Mouse (Mus musculus) macrophage (primary cell): ENCODE results near the gene Stkld1. TPM values are rescaled to one million over a fixed set of nuclear protein-coding genes. Genes with fewer than 3 reads are reported as not detected.

ENCODE experiments used
- H3K27ac ChIP-seq: fragments of 350-480 bp; formaldehyde crosslinking; 2 replicates; pipeline ENCODE4 v1.9.0; 2021
- H3K36me3 ChIP-seq: fragments of 350-480 bp; formaldehyde crosslinking; 2 replicates; pipeline ENCODE4 v1.9.0; 2021; ENCODE audit errors: inconsistent target
- H3K4me3 ChIP-seq: fragments of 350-480 bp; formaldehyde crosslinking; 2 replicates; pipeline ENCODE4 v1.9.0; 2021; ENCODE audit errors: inconsistent target
- H3K79me2 ChIP-seq: fragments of 350-480 bp; formaldehyde crosslinking; 2 replicates; pipeline ENCODE4 v1.9.0; 2021; ENCODE audit errors: inconsistent target
- WGBS: methylation state at CpG from one replicate; pipeline ENCODE4 v1.1.7; 2026; ENCODE audit warnings: inconsistent platforms; ENCODE audit not compliant: missing documents; 5-methylcytosine and 5-hydroxymethylcytosine counted together
- polyA plus RNA-seq: library from polyadenylated mRNA; stranded (reverse); fragments of 250-400 nt; gene quantifications from 3 replicates; pipeline ENCODE4 v1.2.4, GENCODE M21; 2018; ENCODE audit warnings: inconsistent platforms

Gene Stkld1
- polyA plus RNA-seq, 1 experiment from 2014 or later, result 0.44 TPM

DNA sequence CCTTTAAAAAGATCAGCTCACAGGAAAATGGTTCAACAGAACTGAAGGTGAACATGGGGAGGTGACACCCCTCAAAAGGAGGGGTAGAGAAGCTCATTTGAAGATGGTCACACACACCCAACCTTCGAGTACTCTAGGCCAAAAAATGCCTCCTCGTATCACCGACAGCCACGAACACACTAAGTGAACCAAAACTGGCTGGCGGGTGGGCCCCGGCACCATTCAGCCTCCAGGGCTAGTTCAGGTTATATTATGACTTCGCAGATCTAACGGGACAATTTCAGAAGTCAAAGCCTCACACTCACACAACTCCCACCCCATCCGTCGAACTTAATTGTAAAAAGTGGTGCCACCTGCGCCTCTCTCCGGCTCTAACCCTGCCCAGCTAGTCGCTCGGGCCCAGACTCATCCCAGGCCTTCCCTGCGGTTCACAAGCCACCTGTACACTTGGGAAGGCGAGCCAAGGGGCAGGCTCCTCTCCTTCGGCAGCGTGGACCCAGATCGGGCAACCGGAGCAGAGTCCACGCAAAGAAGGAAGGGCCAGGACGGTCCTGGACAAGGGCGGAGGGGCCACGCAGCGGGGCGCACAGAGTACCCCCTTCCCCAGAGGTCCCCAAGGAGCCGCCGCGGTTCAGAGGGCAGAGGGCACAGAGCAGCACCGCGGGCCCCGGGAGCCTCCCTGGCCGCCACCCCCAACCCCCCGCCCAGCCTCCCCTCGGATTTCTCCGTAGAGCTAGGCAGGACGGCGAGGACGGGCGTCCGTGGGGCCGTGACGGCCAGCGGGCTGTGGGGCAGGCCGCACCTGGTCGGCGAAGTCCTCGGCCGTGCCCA lies 1.2 kb upstream of the Stkld1 start:
- Histone ChIP-seq H3K4me3 (peak overlapping the region; percentile 90), H3K36me3 (0 out of 2 replicates have a peak, but pooled peaks cover 5% of the 10 kb centered on the region), H3K79me2 (peaks cover 52% of the 10 kb centered on the region), H3K27ac (peak overlapping the region; percentile 70)
- WGBS, result 0% methylated on average over 47 of the region's 49 CpGs

DNA sequence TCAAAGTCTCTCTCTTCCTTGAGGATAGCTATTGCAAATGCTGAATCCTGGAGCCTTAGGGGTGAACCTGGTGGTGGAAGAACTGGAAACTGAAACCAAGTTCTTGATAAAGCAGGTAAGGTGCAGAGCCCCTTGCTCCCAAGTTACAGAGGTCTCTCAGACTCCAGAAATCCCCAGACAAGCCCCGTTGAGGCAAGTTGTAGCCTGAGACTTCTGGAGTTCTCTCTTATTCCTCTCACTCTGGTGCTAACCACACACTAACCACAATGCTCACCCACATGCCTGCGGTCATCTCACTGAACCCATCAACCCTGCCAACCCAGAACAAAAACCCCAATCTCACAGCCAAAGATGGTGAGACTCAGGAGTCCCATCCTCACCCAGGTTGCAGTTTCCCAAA lies 1.4 kb downstream of the Stkld1 start:
- Histone ChIP-seq H3K27ac (no peak overlapping the region), H3K4me3 (no peak overlapping the region), H3K79me2 (peaks cover 26% of the 10 kb centered on the region), H3K36me3 (no peaks in the 10 kb centered on the region)
- 18% methylated on average over 2 of the region's 2 CpGs for WGBS

DNA sequence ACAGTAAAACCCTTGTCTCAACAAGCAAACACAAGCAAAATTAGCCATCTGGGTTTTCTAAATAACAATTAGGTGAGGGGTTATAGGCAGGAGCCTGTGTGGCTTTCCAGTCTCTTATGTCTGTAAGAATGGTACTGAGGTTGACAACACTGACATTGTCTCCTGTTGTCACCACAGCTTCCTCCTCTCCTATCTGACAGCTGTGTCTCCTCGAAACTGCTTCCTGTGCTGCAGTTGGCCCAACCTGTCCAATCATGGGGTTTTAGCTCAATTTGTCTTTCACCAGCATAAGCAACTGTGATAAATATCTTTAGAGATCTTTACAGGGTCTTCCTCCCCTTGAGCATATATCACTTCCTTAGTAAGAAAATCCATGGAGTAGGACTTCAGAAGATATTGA lies 2.6 kb downstream of the Stkld1 start:
- H3K36me3 ChIP-seq, result no peaks in the 10 kb centered on the region
- H3K4me3 ChIP-seq, result no peak overlapping the region
- no peak overlapping the region for H3K27ac ChIP-seq
- H3K79me2 ChIP-seq, result peaks cover 15% of the 10 kb centered on the region
- WGBS, result 14% methylated on average over 1 of the region's 1 CpGs

DNA sequence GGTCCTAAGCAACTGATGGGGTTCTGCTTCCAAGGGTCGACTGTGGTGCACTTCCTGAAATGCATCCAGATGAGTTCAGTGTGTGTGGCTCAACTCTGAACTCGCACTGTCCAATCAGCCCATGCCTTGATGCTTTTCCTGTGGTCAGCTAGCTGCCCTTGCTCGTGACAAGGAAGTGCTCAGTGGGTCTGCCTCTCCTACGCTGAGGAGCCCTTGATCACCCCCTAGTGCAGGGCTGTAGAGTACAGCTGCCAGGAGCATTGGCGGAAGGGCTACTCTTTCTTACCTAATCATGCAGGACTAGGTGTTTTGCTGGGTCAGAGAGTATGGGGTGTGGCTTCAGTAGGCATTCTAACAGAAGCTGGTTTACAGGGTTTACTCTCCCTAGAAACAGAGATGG lies 7.7 kb downstream of the Stkld1 start:
- 8% methylated on average over 5 of the region's 5 CpGs for WGBS
- Histone ChIP-seq H3K27ac (peak overlapping the region; percentile 25), H3K79me2 (no peaks in the 10 kb centered on the region), H3K4me3 (no peak overlapping the region), H3K36me3 (no peaks in the 10 kb centered on the region)

DNA sequence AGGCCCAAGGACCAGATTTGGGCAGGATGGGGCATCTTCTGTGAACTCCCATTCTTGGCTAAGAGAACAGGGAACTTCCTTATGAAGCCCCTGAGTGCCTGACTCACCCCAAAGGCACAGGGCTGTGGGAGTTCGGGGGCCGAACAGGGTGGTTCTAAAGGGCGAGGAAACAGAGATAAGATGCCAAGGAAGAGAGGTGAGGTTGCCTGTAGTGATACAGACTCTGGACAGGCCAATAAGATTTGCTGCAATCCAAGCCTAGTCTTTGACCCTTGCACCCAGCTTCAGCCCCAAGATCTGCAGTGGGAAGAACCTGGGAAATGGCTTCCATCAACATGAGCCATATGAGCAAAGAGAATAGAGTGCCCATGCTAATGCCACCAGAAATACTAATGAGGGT lies 9.4 kb downstream of the Stkld1 start:
- WGBS, result 76% methylated on average over 3 of the region's 3 CpGs
- H3K36me3 ChIP-seq, result no peaks in the 10 kb centered on the region

DNA sequence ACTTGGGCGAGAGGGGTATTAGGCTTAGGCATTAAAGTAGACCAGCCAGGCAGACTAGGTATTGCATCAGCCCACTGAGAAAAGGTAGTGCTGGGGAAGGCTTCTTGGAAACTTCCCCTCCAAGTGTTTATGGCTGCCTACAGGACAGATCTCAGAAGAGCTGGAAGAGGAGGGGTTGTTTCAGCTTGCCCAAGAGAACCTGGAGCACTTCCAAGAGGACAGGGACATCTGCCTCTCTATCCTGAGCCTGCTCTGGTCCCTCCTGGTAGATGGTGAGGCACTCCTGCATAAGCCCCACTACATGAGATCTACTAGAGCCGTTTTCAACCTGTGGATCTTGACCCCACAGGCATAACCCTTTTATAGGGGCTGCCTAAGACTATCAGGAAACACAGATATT lies 16.6 kb downstream of the Stkld1 start:
- 100% methylated on average over 2 of the region's 2 CpGs for WGBS
- H3K27ac ChIP-seq, result no peak overlapping the region
- H3K79me2 ChIP-seq, result no peaks in the 10 kb centered on the region
- H3K36me3 ChIP-seq, result peaks cover 40% of the 10 kb centered on the region
- no peak overlapping the region for H3K4me3 ChIP-seq

More for the DNA sequence above, 9.4 kb downstream of the Stkld1 start:
- no peak overlapping the region for H3K4me3 ChIP-seq
- no peak overlapping the region for H3K27ac ChIP-seq
- H3K79me2 ChIP-seq, result no peaks in the 10 kb centered on the region

DNA sequence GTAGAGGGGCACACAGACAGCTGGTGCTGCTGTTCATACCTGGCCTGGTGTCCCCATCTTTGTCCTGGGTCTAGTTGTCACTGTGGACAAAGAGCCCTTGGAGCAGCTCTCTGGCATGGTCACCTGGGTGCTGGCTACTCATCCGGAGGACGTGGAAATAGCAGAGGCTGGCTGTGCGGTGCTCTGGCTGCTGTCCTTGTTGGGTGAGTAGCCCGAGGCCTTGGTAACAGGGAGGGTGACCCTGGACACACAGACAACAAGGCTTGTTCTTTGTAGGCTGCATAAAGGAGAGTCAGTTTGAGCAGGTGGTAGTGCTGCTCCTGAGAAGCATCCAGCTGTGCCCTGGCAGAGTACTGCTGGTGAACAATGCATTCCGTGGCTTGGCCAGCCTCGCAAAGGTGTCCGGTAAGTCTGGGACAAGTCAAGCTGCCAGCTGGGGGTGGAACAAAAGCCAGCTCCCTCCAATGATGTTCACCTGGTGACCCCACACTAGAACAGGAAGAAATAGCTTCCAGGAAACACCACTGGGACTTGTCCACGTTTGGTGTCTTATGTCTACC lies 17.6 kb downstream of the Stkld1 start:
- 94% methylated on average over 8 of the region's 8 CpGs for WGBS
- Histone ChIP-seq H3K79me2 (no peaks in the 10 kb centered on the region), H3K27ac (no peak overlapping the region), H3K4me3 (no peak overlapping the region), H3K36me3 (peaks cover 50% of the 10 kb centered on the region)

DNA sequence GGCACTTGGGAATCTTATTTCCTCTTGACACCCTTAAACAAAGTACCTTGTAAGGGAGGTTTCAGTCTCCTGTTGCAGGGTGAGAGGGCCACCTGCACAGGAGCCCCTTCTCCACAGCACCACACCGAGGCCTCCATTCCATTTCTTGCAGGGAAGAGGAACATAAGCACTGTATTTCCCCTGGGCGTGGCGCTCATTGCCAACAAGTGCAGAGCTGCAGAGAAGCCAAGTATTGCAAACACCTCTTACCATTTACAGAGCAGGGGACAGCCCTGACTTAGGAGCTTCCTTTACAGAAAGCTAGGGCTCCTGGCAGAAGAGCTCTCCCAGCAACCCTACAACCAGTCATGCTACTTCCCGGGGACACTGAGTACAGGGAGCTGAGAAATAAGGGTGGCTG lies 18.3 kb downstream of the Stkld1 start:
- H3K27ac ChIP-seq, result no peak overlapping the region
- H3K36me3 ChIP-seq, result peaks cover 58% of the 10 kb centered on the region
- WGBS, result 91% methylated on average over 4 of the region's 4 CpGs

DNA sequence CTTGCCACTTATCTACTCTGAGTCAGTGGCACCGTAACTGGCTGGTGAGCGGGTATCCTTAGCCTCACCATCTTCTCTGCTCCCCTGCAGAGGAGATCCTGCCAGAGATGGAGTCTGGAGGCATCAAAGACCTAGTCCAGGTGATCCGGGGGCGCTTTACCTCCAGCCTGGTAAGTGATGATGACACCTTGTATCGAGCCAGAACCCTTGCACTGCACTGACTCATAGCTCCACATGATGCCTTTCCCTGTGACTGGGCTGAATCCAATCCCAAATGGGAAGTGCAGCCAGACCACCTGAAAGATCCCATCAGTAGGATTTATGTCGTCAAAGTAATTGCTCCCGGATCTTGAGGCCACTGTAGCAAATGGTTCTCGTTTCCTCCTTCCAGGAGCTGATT lies 19.0 kb downstream of the Stkld1 start:
- WGBS, result 90% methylated on average over 8 of the region's 8 CpGs
- Histone ChIP-seq H3K4me3 (no peak overlapping the region), H3K79me2 (no peaks in the 10 kb centered on the region), H3K36me3 (peaks cover 65% of the 10 kb centered on the region), H3K27ac (no peak overlapping the region)

More for the DNA sequence above, 18.3 kb downstream of the Stkld1 start:
- H3K4me3 ChIP-seq, result no peak overlapping the region
- H3K79me2 ChIP-seq, result no peaks in the 10 kb centered on the region

DNA sequence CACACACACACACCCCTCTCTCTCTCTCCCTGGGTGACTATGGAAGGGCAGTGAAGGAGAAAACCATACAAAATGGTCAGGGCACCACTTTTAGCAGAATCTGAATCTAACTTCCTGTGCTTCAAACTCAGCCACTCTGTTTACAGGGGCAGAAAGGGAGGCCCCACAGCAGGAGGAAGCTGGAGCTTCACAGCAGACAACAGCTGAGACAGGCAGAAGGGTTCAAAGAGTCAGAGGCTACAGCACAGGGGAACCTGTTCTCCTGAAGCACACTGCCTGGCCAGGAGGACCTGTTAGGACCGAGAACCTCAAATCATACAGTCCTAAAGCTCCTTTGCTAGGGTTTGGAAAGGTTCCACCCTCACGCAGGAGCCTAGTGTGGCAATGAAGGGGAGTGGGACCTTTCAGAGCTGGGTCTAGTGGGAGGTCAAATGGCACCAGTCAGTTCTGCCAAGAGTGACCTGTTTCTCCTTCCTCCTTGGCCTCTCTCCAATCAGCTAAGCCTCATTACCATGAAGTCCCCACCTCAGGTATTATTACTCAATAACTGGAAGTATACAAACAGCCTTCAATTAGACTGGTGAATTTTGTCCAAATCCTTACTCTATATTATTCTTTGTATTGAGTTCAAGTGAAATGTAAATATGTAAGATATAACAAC lies 21.0 kb downstream of the Stkld1 start:
- Histone ChIP-seq H3K79me2 (no peaks in the 10 kb centered on the region), H3K27ac (no peak overlapping the region), H3K36me3 (peaks cover 79% of the 10 kb centered on the region), H3K4me3 (no peak overlapping the region)
- WGBS, result 100% methylated on average over 2 of the region's 2 CpGs

DNA sequence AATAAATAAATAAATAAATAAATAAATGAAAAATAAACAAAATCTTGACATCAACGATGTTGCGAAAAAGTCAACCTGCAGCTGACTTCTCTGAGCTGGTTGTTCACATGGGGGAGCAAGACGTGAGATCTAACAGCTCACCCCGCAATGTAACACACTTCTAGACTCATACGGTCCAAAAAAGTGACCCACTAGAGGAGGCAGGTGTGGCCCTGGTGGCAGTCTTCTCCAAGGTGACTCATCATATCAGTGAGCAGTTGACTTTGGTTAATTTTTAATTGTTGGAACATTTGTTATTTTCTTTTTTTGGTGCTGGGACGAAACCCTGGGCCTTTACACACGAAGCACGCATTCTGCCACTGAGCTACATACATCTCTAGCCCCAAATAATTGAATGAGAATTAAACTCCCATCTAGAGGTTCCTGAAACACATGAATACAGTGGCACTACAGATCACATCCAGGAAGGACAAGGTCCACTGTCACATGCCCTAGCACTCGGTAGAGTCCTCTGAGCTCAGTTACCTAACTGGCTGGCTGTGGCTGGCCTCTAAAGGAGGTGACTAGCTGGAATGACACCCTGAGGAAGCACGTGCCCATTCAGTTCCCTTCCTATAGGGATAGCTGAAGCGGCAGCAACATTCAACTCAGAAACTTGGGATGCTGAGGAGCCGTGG lies 23.1 kb downstream of the Stkld1 start:
- H3K4me3 ChIP-seq, result no peak overlapping the region
- 95% methylated on average over 12 of the region's 12 CpGs for WGBS
- no peak overlapping the region for H3K27ac ChIP-seq
- peaks cover 17% of the 10 kb centered on the region for H3K79me2 ChIP-seq
- peaks cover 82% of the 10 kb centered on the region for H3K36me3 ChIP-seq

DNA sequence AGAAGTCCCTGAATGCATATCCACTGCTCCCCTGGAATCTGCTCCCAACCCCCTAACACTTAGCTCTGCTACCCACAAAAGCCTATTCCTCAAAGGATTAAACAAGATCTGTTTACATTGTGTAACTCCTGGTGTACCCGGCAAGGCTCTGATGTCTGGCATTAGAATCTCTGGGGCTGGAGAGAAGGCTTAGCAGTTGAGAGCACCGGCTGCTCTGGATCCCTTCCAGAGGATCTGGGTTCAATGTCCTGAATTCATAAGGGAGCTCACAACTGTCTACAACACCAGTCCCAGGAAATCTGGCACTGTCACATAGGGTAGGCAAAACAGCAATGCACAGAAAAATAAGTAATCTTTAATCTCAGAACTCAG lies 23.6 kb downstream of the Stkld1 start:
- 96% methylated on average over 2 of the region's 2 CpGs for WGBS
- Histone ChIP-seq H3K36me3 (peaks cover 77% of the 10 kb centered on the region), H3K79me2 (peaks cover 22% of the 10 kb centered on the region), H3K27ac (no peak overlapping the region), H3K4me3 (no peak overlapping the region)

DNA sequence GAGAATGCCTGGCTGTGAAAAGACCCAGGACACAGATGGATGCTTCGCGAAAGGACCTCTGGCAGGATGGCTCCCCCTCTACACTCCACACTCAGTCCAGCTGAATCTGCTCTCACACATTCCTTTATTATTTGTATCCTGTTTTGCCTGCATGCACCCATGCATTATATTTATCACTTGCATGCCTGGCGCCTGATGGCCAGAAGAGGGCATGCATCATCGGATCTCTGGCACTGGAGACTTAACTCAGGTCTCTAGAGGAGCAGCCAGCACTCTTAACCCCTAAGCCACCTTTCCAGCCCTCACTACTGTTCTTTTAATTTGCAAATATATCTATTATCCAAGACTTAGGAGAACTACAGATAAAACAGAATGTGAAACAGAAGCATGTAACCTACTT lies 26.9 kb downstream of the Stkld1 start:
- Histone ChIP-seq H3K27ac (no peak overlapping the region), H3K4me3 (no peak overlapping the region), H3K79me2 (peaks cover 39% of the 10 kb centered on the region), H3K36me3 (peaks cover 46% of the 10 kb centered on the region)
- WGBS, result 83% methylated on average over 4 of the region's 4 CpGs

DNA sequence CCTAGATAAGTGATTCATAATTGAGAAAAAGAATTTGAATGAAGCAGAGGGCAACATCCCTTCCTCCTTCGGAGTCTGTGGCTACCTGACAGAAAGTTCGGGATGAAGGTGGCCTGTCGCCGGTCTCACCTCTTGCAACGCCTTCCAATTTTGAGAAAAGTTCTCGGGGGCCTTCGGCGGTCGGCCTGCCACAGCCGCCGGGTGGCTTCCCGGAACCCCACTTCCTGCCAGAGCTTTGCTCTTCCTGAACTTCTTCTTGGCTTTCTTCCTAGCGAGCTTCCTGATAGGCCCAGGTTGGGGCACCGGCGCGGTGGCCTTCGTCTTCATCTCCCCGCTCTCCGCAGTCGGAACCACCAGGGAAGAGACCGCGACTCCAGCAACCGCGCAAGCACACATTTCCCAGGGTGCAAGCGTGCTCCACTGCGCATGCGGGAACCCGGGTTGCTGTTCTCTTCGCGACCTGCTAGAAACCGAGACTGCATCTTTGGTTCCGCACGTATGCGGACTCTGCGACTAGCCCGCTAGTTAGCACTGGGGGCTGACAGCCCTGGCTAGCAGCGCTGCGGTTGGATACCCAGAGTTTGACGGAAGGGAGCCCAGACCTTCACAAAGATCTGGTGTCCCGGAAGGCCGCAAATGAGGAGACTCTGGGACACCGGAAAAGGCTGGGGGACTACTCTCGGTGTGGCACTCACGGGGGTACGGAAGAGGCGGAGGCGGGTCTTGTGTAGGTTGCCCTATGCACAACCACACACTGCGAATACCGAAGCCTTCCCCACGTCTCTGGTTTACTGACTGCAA lies 30.3 kb downstream of the Stkld1 start, which contains the start of gene Rexo4:
TSS of gene Rexo4 (minus strand) at position 464 of the 801 bp plus-strand sequence.
- H3K4me3 ChIP-seq, result peak within 1 kb of the TSS; percentile 89
- WGBS, result 2% methylated on average over 43 of the region's 50 CpGs
- peak within 1 kb of the TSS; percentile 95 for H3K27ac ChIP-seq
- H3K79me2 ChIP-seq, result peaks cover 39% of the 10 kb centered on the region
- H3K36me3 ChIP-seq, result peaks cover 14% of the 10 kb centered on the region; the same call in 1 of the 2 replicates
